Mouse (Mus musculus): ENCODE data around the gene Gpbar1.
A peak's percentile ranks its signal among the peaks of the same experiment; 100 is the strongest.
"Not testable (repeated sequence)": the region's sequence is repeated elsewhere in the genome, so short reads cannot be mapped to it uniquely, and the experiment has no call there.

Gene Gpbar1

DNA sequence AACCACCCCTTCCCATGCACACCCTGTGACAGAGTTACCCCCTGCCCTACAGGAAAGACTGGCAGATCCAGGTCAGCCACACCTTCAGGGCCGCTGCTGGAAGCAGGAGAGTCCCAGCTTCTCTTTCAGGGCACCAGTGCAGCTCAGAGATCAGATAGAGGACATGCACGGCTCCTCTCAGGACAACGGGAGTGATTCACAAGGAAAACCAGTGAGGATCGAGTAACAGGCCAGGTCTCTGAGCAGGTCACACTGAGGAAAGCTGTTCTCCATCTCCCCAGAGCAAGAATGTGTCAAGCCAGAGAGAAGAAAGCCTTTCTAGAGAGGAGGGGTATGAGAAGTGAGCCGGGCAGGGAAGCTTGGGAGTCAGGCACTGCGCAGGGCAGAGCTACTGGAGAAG, 18.1 kb downstream of the Gpbar1 start:
- no peak for DNase-seq

DNA sequence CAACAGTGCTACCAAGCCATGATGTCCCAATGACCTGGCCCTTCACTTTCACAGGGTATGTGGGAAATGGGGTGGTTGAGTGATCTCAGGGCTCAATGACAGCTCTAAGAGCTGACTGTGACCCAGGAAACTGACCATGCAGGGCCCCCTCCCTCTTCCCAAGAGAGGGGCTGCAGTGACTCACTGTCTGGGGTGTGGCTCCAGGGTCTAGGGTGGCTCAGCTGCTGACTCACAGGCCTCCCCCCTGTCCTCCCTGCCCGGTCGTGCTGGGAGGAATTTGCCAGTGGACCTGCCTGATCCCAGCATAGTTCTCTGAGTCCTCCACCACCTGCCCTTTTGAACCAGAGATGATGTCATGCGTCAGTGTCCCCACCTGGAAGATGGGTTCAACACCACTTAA, 18.9 kb downstream of the Gpbar1 start:
- no peak for DNase-seq

DNA sequence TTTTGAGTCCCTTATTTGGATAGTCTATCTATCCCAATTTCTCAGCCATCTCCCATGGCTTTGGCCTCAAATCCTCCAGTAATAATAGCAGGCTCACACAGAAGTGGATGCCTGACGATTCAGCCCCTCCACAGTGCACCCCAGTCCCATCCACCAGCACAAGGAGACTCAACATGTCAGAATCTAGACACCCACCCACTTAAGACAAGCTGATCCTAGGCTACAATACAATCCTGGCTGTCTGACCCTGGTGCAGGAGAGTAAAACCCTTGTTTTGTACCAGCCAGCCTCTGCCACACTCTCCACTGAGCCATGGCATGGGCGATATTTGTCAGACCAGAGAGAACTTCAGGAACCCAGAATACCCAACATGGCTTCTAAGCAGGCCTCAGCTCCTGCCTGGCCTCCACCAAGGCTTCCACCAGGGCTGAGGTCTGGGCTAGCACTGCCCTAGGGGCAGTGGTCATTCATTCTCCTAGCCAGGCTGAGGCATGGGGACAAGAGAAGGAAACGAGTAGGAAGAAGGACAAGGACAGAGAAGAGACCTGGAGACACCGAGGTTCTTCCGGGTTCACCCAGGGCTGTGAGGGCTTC, 19.9 kb downstream of the Gpbar1 start:
- no peak for DNase-seq

DNA sequence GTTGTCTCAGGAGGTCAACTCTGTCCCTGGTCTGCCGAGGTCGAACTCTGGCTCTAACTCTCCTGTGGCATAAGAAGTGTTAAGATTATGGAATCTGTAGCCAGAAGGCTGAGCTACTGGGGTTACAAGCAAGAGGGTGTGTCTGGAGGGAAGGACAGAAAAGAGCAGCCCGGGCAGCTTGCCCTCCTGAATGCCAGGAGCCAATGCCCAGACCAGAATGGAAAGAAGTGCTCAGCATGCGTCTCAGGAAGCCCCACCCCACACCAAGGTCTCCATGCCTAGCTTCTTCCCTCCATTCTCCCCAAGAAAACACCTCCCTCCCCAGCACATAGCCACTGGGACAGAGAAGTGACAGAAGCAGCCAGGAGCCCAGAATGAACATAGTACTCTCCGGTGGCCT, 20.6 kb downstream of the Gpbar1 start:
- no peak for DNase-seq

DNA sequence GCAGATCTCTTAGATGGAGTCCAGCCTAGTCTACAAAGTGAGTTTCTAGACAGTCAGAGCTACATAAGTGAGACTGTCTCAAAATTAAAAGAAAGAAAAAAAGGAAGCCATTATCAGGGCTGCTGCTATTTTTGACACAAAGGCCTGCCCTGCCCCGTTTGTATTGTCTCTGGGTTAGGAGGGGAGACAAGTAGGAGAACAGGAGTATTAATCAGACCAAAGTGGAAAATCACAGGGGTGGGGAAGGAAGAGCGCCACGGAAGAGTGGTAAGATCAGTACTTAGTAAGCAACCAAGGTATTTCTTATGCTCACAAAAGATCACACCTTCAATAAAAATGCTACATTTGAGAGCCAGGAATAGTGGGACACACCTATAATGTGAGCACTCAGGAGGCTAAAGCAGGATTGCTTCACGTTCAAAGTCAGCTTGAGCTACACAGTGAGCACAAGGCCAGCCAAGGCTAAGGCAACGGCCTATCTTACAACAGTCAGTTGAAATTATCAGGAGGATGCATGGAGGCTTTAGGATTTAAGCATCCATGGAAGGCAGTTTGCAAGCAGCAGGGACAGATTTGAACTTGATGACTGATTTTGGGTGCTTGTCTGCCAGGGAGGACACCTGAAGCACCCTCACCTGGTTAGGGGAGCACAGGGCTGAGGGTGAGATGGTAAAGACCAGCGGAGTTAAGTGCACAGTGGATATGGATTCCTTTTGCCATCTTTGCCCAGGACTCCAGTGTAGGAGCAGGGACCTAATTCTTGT, 22.2 kb downstream of the Gpbar1 start:
- no peak for DNase-seq

DNA sequence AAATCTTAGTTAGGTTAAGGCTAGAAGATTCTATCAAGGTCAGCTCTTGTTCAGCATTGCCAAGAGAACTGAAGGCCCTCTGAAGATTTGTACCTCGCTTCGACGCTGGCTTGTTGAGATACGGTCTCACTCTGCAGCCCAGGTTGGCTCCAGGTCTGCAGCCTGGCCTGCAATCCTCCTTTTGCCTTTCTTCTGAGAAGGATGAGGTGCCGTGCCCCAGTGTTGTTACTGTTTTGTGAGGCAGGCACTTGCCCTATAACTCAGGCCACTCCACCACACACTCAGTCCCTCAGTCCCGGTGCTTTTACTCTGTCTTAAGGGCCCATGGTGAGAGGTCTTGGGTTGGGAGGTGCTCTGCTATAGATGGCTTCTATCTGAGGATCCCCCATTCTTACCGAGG, 23.9 kb downstream of the Gpbar1 start:
- no peak for DNase-seq

DNA sequence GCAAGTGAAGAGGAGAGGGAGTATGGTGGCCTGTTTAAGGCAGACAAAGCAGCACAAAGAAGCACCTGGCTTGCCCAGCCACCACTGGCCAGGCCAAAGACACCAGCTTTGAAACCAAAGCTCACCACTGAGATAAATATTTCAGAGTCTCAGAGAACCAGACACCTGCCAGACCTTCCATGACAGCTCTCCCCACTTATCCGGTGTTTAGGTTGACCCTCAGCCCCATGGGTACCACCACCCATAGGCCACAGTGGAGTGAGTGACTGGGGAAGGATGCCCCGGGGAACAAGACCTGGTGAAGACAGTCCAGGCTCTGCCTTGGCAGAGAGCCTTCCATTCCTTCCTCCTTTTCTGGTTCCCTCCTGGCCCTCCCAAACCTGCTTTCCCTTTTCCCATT, 24.5 kb downstream of the Gpbar1 start:
- DNase-seq = no peak

DNA sequence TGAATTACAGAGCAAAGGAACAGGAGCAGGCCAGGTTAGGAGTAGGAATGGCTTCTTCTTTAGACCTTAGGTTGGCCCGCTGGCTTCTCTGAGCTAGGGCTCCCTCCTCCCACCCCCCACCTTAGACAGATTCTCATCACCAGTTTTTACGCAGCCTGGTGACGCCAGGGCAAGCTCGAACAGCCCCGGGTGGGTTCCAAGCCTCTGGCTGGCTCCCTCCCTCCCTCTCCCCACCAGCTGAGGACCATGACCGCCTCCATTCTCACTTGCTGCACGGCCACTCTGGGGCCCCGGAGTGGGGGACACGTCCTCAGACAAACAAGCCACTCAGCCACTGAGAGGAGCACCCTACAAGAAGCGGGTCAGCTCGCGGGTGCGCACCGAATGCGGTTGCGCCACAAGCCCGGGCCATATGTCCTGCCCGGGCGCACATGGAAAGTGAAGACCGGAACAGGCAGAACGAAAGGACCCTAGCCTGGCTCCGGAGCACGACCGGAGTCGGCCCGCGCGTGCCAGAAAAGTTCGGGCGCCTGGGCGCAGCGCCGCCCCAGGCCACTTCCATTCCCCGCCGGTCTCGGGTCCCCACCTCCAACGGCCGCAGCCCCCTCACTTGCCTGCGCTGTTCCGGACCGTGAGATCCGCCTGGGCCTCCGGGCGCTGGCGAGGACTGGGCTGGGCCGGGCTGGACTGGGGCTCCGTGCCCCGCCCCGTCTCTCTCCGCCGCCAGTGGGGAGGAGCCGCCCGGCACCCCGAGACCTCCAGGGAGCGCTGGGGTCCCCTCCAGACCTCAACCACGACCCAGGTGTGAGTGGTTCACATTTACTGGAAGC, 25.4 kb downstream of the Gpbar1 start:
- DNase-seq = peak; percentile 62

DNA sequence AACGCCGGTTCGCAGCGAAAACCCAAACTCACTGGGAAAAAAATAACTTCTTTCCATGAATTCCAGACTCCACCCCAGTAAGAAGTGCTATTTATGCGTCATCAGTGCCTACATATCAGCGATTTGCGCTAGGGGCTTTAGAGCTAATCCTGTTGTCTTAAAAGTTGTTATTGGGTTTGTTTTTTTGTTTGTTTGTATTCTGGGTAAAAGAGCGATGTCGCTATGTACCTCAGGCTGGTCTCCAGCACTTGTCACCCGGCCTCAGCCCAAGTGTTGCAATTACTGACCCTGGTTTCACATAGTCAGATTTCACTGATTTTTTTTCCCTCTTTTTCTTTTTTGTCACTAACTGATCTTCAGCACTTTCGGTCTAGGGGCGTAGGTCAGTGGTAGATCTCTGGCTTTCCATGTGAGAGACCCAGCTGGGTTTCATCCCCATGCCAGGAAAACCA, 26.0 kb downstream of the Gpbar1 start:
- DNase-seq = no peak

DNA sequence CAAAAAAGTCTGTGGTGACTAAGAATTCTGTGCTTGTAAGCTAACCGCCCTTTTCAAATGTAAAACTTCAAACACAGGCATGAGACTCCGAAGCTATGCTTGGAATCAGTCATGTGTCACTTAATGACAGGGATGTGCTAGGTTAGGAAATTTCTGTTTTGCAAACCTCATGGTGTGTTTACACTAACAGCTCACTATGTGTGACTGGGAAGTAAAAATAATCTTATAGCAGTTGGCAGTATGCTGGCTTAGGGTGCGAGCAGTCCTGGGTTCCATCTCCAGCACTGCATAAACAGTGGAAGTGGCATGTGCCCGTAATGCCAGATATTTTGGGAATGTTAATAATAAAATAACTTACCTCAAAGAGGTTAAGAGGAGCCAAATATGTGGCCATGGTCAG, 26.6 kb downstream of the Gpbar1 start:
- DNase-seq = no peak

DNA sequence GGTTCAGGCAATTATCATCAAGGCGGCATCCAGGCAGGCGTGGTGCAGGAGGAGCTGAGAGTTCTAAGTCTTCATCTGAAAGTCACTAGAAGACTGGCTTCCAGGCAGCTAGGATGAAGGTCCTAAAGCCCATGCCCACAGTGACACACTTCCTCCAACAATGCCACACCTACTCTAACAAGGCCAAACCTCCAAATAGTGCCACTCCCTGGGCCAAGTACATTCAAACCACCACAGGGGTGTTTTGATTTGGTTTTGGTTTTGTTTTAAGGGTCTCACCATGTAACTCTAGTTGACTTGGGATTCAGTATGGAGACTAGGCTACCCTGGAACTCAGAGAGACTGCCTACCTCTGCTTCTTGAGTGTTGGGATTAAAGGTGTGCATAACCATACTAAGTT, 27.2 kb downstream of the Gpbar1 start, which contains the start of gene Tmbim1:
Gene Tmbim1 (minus strand): TSS at position 101 of the 400 bp plus-strand sequence.
- DNase-seq = no peak

DNA sequence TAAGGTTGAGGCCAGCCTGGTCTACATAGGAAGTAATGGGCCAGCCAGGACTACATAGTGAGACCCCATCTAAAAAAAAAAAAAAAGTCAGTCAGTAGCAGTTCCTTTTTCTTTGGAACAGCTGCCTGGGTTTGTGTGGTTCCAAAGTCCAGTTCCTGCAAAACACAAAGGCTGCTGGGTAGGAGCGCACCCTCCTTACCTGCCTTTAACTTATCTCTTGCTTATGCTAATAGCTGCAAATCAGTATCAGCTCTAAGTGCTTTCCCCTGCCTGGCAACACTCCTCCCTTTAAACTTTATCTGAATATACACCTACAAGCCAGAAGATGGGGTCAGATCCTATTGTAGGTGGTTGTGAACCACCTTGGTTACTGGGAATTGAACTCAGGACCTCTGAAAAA, 28.8 kb downstream of the Gpbar1 start:
- no peak for DNase-seq

DNA sequence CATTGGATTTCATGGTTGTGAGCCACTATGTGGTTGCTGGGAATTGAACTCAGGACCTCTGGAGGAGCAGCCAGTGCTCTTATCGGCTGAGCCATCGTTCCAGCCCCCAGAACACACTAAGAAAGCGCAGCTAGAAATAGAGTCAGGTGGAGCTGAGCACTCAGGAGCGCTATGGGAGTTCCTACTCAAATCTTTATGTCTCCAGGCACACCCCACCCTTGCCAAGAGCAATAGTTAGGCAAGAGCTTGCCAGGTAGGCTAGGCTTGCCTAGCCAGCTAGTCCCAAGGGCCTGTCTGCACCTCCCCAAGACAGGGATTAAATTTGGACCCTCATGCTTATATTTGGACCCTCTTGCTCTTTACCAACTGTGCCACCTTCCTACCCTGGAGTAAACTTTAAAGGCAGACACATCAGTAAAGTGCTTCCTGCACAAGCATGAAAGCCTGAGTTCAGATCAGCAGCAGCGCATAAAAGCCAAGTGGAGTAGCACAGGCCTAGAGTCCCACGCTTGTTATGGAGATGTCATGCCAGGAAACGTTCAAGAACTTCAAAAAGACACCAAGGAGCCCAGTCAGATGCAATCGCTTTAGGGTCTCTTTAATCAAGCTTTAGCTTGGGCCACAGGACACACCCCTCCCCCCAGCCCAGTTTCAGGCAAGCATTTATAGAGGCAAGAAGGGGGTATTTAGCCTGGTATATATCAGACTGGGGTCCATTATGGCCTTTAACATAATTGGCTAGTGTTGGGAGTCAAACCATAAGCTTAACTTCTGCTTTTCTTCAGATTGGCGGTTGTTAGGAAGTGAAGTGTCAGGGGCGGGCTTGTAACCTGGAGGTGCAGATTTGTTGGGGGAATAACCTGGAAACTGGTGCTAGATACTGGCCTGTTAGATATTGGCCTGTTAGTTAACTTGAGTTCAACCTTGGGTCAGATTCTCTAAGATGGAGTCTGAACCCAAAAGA, 29.9 kb downstream of the Gpbar1 start:
- DNase-seq = no peak

DNA sequence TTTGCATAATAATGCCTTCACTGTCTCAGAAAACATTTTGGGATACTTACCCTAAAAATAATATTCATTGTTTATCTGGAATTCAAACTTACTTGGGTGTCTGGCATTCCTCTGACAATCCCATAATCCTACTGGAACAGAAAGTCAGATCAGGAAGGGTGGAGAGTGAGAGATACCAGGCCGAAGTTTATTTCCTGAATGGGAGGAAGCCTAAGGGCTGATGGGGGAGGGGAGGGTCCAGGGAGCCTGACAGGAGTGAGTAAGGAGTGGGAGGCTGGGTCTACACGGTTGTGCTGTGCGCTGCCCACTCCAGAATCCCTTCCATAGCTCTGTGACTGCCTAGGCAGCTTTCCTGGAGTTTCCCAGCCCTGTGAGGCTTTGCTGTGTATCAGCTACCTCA, 31.4 kb downstream of the Gpbar1 start:
- DNase-seq = no peak

DNA sequence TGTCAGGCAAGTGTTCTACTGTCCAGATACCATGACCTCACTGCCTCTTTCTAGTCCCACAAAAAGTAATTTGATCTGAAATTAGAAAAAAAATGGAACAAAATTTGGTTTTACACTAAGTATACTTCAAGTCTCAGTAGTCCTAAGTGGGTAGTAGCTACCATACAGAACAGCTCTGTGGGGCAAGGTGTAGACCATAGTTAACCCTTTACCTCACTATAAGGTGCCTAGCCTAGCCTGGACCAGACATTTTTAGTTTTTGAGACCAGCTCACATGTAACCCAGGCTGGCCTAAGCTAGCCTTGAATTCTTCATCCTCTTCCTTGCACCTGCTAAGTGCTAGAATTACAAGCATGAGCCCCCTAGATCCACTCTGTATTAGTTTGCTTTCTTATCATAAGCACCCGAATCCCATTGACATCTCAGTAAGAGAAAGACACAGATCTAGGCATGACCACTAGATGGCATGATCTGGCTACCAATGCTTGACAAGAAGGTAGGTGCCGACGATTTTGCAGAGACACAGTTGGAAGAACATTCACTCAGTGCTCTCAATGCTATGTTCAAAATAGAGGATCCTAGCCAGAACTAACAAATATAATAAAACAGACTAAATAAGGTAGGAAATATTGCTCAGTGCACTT, 34.8 kb downstream of the Gpbar1 start:
- DNase-seq = peak; percentile 59

DNA sequence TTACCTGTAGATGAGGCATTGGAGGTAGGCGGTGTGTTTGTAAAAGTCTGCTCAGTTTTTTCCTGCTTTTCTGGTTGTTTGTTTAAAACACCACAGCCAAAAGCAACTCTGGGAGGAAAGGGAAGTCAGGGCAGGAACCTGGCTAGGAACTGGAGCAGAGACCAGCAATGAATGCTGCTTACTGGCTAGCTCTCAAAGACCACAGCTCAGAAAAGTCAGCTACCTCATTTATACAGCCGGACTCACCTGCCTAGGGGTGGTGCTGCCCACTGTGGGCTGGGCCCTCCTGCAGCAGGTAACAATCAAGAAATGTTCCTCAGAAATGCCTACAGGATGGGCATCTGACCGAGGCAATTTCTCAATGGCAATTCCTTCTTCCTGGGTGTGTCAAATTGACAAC, 36.4 kb downstream of the Gpbar1 start:
- DNase-seq = no peak

DNA sequence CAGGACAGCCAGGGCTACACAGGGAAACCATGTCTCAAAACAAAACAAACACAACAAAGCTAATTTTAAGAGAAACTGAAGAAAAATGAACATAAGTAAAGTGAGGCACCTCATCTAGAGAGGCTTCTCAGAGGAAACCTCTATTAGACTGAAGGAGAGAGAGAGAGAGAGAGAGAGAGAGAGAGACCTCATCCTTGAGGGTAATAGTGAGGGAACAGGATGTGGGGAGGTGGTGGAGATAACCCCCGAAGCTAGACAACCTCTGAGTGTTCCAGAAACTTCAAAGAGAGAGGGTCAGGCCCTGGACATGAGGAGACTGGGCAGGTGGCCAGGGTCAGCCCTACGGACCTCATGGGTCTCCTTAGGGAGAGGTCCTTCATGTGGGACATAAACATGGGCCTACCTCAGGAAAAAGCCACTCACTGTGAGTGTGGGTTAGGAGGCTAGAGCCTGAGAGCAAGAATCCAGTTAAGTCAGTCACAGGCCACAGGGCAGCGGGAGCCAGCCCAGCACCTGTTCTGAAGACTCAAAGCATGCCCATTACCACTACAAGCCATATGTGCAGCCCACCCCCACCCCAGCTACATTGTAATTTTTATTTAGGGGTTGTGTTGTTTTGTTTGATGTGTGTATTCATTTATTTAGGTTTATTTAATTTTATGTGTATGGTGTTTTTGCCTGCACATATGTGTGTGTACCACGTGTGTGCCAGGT, 37.9 kb downstream of the Gpbar1 start:
- no peak for DNase-seq

DNA sequence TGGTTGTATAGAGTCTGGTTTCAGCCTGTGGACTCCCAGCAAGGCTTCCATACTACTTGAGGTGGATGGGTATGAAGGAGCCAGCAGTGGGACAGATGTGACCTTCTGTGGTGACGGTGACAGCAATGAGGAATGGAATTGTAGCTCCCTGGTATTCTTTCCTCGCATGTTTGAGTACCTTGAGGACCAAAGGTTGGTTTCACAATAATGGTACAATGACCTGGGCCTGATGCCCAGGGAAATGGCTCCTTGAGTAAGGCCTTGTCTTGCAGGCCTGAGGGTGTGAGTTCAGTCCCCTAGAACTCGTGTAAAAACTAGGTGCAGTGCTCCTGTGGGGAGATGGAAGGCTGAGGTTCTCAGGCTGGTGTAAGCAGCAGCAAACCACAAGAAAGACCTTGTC, 40.4 kb downstream of the Gpbar1 start:
- DNase-seq = no peak

DNA sequence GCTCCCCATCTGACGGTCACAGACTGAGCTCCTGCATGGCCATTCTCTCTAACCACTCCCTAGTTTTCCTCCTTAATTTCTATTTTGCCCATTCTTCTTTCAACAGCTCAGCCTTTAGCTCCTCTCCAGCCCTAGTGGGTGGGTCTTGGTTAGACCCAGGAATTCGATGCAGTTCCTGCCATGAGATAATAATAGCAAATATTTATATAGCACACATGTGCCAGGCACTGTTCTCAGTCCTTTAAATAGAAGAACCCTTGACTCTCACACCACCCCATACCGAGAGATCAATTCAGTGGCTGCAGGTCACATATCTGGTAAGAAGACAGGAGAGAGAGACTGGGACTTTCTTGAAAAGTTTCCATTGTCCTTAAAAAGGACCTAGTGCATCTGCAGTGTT, 43.0 kb downstream of the Gpbar1 start:
- no peak for DNase-seq

DNA sequence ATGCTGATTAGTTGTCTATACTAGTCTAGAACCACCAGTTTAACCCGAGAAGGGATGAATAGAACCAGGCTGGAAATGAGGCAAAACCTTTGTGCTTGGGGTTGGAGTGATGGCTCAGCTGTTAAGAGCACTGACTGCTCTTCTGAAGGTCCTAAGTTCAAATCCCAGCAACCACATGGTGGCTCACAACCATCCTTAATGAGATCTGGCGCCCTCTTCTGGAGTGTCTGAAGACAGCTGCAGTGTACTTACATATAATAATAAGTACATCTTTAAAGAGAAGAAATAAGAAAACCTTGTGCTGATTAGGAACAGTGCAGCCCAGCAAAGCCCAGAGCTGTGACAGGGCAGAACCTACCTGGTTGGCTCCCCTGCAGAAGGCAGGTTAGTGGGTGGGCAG, 48.6 kb downstream of the Gpbar1 start:
- not testable (repeated sequence) for DNase-seq
